ENCODE assay signal across 14 mouse cellular contexts in genomic region chr12:9577610-9578009, GRCm38 (mm10). TPM values are rescaled to one million over a fixed set of nuclear protein-coding genes. Genes with fewer than 3 reads are reported as not detected.
DNase-seq lines count a peak whose midpoint lies in the region; ATAC-seq lines count a peak whose summit lies in the region.
"Had no signal": no experiment of that assay in that cellular context is flagged by ENCODE, and none has a peak within 500 bp of the region (broad histone marks: within the 10 kb centered on the region; RNA-seq: fewer than 3 reads in every experiment).

No protein-coding gene starts in this region.

- H3K9me3 ChIP-seq in hindbrain, embryonic 11.5 days (ENCODE audit: control insufficient read depth, low read length) = no peaks in the 10 kb centered on the region
- no peaks in the 10 kb centered on the region for H3K9me3 ChIP-seq in hindbrain, embryonic 16.5 days (ENCODE audit: control insufficient read depth, low read length)
- no peaks in the 10 kb centered on the region for H3K9me3 ChIP-seq in embryonic facial prominence, embryonic 11.5 days (replicated peaks; ENCODE audit: control insufficient read depth, low read length)
- no peaks in the 10 kb centered on the region for H3K9me3 ChIP-seq in limb, embryonic 12.5 days
- H3K9me3 ChIP-seq: hindbrain, embryonic 13.5 days had no signal

- H3K27ac ChIP-seq in hindbrain, embryonic 11.5 days (ENCODE audit: low read depth, low read length) = no peak overlapping the region
- H3K27ac ChIP-seq in hindbrain, embryonic 16.5 days (ENCODE audit: low read depth, low read length) = no peak overlapping the region
- H3K27ac ChIP-seq in embryonic facial prominence, embryonic 11.5 days (replicated peaks; ENCODE audit: low read depth, low read length) = no peak overlapping the region
- H3K27ac ChIP-seq in limb, embryonic 12.5 days = peak overlapping the region; percentile 62; the same call in 1 of the 2 replicates
- H3K27ac ChIP-seq: hindbrain, embryonic 13.5 days had no signal

- H3K4me3 ChIP-seq in hindbrain, embryonic 11.5 days (ENCODE audit: low read depth, low read length) = no peak overlapping the region
- no peak overlapping the region for H3K4me3 ChIP-seq in hindbrain, embryonic 16.5 days (ENCODE audit: low read length)
- H3K4me3 ChIP-seq in embryonic facial prominence, embryonic 11.5 days (ENCODE audit: low read depth, low read length) = peak overlapping the region; percentile 59
- H3K4me3 ChIP-seq in limb, embryonic 12.5 days (replicated peaks) = peak overlapping the region; percentile 61
- H3K4me3 ChIP-seq: megakaryocyte, embryonic 14.5 days had no signal

- no peak overlapping the region for H3K9ac ChIP-seq in hindbrain, embryonic 11.5 days (ENCODE audit: low read depth, low read length)
- no peak overlapping the region for H3K9ac ChIP-seq in hindbrain, embryonic 16.5 days (ENCODE audit: low read depth, low read length)
- H3K9ac ChIP-seq in embryonic facial prominence, embryonic 11.5 days (replicated peaks; ENCODE audit: low read length) = peak overlapping the region; percentile 30
- peak overlapping the region; percentile 85 for H3K9ac ChIP-seq in limb, embryonic 12.5 days (replicated peaks)
- H3K9ac ChIP-seq: hindbrain, embryonic 13.5 days had no signal

- no peaks in the 10 kb centered on the region for H3K36me3 ChIP-seq in hindbrain, embryonic 11.5 days (ENCODE audit: control insufficient read depth, insufficient read depth, low read length)
- H3K36me3 ChIP-seq in hindbrain, embryonic 16.5 days (ENCODE audit: control insufficient read depth, insufficient read depth, low read length) = no peaks in the 10 kb centered on the region
- no peaks in the 10 kb centered on the region for H3K36me3 ChIP-seq in embryonic facial prominence, embryonic 11.5 days (replicated peaks; ENCODE audit: control insufficient read depth, insufficient read depth, low read depth, low read length)
- peaks cover 4% of the 10 kb centered on the region; the same call in 1 of the 2 replicates for H3K36me3 ChIP-seq in limb, embryonic 12.5 days
- H3K36me3 ChIP-seq: hindbrain, embryonic 13.5 days had no signal

- ATAC-seq in hindbrain, embryonic 11.5 days (ENCODE audit: low FRiP score) = no peak
- no peak for ATAC-seq in hindbrain, embryonic 16.5 days
- ATAC-seq in embryonic facial prominence, embryonic 11.5 days (replicated peaks; ENCODE audit: insufficient number of reproducible peaks, low FRiP score, low TSS enrichment, low read depth) = no peak
- no peak for ATAC-seq in limb, embryonic 12.5 days (ENCODE audit: insufficient number of reproducible peaks, insufficient read depth, low FRiP score, low TSS enrichment, low read depth)
- ATAC-seq: activated CD4-positive, CD25-positive, alpha-beta regulatory T cell, adult 4 months had no signal

- no peak overlapping the region for H3K4me2 ChIP-seq in hindbrain, embryonic 11.5 days (replicated peaks; ENCODE audit: low read depth, low read length)
- no peak overlapping the region for H3K4me2 ChIP-seq in hindbrain, embryonic 16.5 days (ENCODE audit: low read length)
- peak overlapping the region; percentile 49 for H3K4me2 ChIP-seq in embryonic facial prominence, embryonic 11.5 days (ENCODE audit: low read depth, low read length)
- H3K4me2 ChIP-seq in limb, embryonic 12.5 days = peak overlapping the region; percentile 76

- H3K27me3 ChIP-seq in hindbrain, embryonic 11.5 days (ENCODE audit: control insufficient read depth, insufficient read depth, low read length) = peaks cover 84% of the 10 kb centered on the region
- H3K27me3 ChIP-seq in hindbrain, embryonic 16.5 days (replicated peaks; ENCODE audit: control insufficient read depth, insufficient read depth, low read length) = peaks cover 58% of the 10 kb centered on the region
- peaks cover 52% of the 10 kb centered on the region for H3K27me3 ChIP-seq in embryonic facial prominence, embryonic 11.5 days (ENCODE audit: control insufficient read depth, insufficient read depth, low read length)
- H3K27me3 ChIP-seq in limb, embryonic 12.5 days = peaks cover 99% of the 10 kb centered on the region

- no peaks in the 10 kb centered on the region for H3K4me1 ChIP-seq in hindbrain, embryonic 11.5 days (replicated peaks; ENCODE audit: control insufficient read depth, insufficient read depth, low read length)
- peaks cover 4% of the 10 kb centered on the region for H3K4me1 ChIP-seq in hindbrain, embryonic 16.5 days (ENCODE audit: control insufficient read depth, insufficient read depth, low read depth, low read length)
- peaks cover 8% of the 10 kb centered on the region for H3K4me1 ChIP-seq in embryonic facial prominence, embryonic 11.5 days (ENCODE audit: control insufficient read depth, insufficient read depth, low read length)
- H3K4me1 ChIP-seq in limb, embryonic 12.5 days (replicated peaks) = peaks cover 65% of the 10 kb centered on the region

- 5% methylated on average over 2 of the region's 2 CpGs for WGBS in hindbrain, embryonic 11.5 days
- 9% methylated on average over 2 of the region's 2 CpGs for WGBS in hindbrain, embryonic 16.5 days
- 19% methylated on average over 2 of the region's 2 CpGs for WGBS in embryonic facial prominence, embryonic 11.5 days
- WGBS in limb, embryonic 12.5 days = 37% methylated on average over 2 of the region's 2 CpGs

- peak; percentile 34 for DNase-seq in hindbrain, embryonic 11.5 days (ENCODE audit: low spot score)
- peak; percentile 32 for DNase-seq in NIH3T3 (ENCODE audit: low read depth)
- DNase-seq in embryonic facial prominence, embryonic 11.5 days (ENCODE audit: low spot score) = no peak
- DNase-seq in right cerebral cortex, postnatal 36 days (ENCODE audit: low spot score in 2 of 2) = no peak
- no peak for DNase-seq in B cell, adult 2 months
- DNase-seq: cerebellum, postnatal 14 days; kidney, adult 8-10 months; lung, adult 2 months; thymus, adult 2 months had no signal

RNA-seq across cellular contexts. Expression of gene Osr1, which starts 7.7 kb away (rescaled TPM):
- polyA plus RNA-seq in hindbrain, embryonic 11.5 days (2014; fragmentation: Nextera tagmentation; extraction: Ambion mirVana) = 9.9 and 13.6 TPM in 2 replicates
- polyA plus RNA-seq in hindbrain, embryonic 16.5 days (2015; fragmentation: Nextera tagmentation; extraction: Ambion mirVana) = 9.3 and 14.5 TPM in 2 replicates
- polyA plus RNA-seq in embryonic facial prominence, embryonic 11.5 days (2014; fragmentation: Nextera tagmentation; extraction: Ambion mirVana) = 43.8 and 46.8 TPM in 2 replicates
- polyA plus RNA-seq in limb, embryonic 12.5 days (2016; fragmentation: Nextera tagmentation; extraction: Ambion mirVana) = 47.8 and 66.8 TPM in 2 replicates
- polyA plus RNA-seq: activated CD4-positive, CD25-positive, alpha-beta regulatory T cell, adult 4 months had no signal

Comparison
In these comparisons a context has a peak if more than half of its experiments do, and no peak if none do; other contexts are left out.
1. DNase-seq: peak in hindbrain, embryonic 11.5 days (single experiment) and NIH3T3 (single experiment); none in embryonic facial prominence, embryonic 11.5 days (single experiment), right cerebral cortex, postnatal 36 days (0 of 2) and B cell, adult 2 months (0 of 2).
2. H3K4me2 ChIP-seq: peak in embryonic facial prominence, embryonic 11.5 days (single experiment) and limb, embryonic 12.5 days (single experiment); none in hindbrain, embryonic 11.5 days (single experiment) and hindbrain, embryonic 16.5 days (single experiment).
3. H3K4me3 ChIP-seq: peak in embryonic facial prominence, embryonic 11.5 days (single experiment) and limb, embryonic 12.5 days (single experiment); none in hindbrain, embryonic 11.5 days (single experiment) and hindbrain, embryonic 16.5 days (single experiment).
4. H3K9ac ChIP-seq: peak in embryonic facial prominence, embryonic 11.5 days (single experiment) and limb, embryonic 12.5 days (single experiment); none in hindbrain, embryonic 11.5 days (single experiment) and hindbrain, embryonic 16.5 days (single experiment).